Mouse (Mus musculus): ENCODE measurements around the gene Hdac7.
A peak's percentile ranks its signal among the peaks of the same experiment; 100 is the strongest.

GRCm38 (mm10) chr15:97786412-97787112 lies 57.7 kb downstream of the Hdac7 start:
- TF ChIP-seq EP300 (IDR thresholded peaks at IDR 0.05; ENCODE audit: low read length) (peak; percentile 56; the same call in 1 of the 2 replicates), TCF12 (IDR thresholded peaks at IDR 0.05; ENCODE audit: low read depth, low read length) (no peak), CTCF (conservative IDR thresholded peaks at IDR 0.05 in 1 of 2, IDR thresholded peaks at IDR 0.05 in 1 of 2; ENCODE audit: low read depth in 2 of 2, low read length in 2 of 2) (no peak)

Measured in CH12.LX (cell line).